23 mouse cellular contexts compared by ENCODE assay signal in the genomic region with DNA sequence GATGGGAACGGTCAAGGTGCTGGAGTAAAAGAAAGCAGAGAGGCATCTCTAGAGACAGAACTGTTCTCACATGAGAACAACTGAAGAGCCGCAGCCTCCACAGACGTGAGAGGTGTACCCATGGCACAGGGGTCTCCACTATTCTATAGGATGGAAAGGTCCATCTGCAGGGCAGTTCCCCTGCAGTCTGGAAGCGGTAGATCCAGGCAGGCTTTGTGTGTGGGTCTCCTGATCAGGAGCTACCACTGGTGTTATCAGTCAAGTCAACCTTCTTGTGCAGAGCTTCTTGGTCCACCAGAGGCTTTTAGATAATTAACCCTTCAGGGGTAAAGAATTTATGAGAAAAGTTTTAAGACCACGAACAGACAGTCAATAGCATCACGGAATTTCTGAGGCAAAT. TPM values are rescaled to one million over a fixed set of nuclear protein-coding genes. Genes with fewer than 3 reads are reported as not detected.
DNase-seq lines count a peak whose midpoint lies in the region; ATAC-seq and TF ChIP-seq lines count a peak whose summit lies in the region.
"Had no signal": no experiment of that assay in that cellular context is flagged by ENCODE, and none has a peak within 500 bp of the region (broad histone marks: within the 10 kb centered on the region; RNA-seq: fewer than 3 reads in every experiment).

No protein-coding gene starts in this region.

- peaks cover 5% of the 10 kb centered on the region for H3K4me1 ChIP-seq in liver, embryonic 11.5 days (replicated peaks; ENCODE audit: control insufficient read depth, insufficient read depth, low read length)
- no peaks in the 10 kb centered on the region for H3K4me1 ChIP-seq in liver, postnatal 0 days (ENCODE audit: insufficient read depth)
- H3K4me1 ChIP-seq in liver, embryonic 13.5 days (replicated peaks): peaks cover 20% of the 10 kb centered on the region
- H3K4me1 ChIP-seq in liver, embryonic 14.5 days (replicated peaks; ENCODE audit: control insufficient read depth in 2 of 2, insufficient read depth in 2 of 2, low read length in 1 of 2): peaks cover 0 to 14% of the 10 kb centered on the region in 2 experiments; a peak in 2 of 4 replicates
- H3K4me1 ChIP-seq in liver, embryonic 12.5 days: peaks cover 20% of the 10 kb centered on the region
- H3K4me1 ChIP-seq in MEL (ENCODE audit: control insufficient read depth in 1 of 2, insufficient read depth in 2 of 2, low read length in 2 of 2): peaks cover 0 to 6% of the 10 kb centered on the region in 2 experiments; a peak in 1 of 4 replicates

- no peak overlapping the region for H3K27ac ChIP-seq in liver, embryonic 11.5 days (ENCODE audit: low read depth, low read length)
- H3K27ac ChIP-seq in liver, postnatal 0 days (ENCODE audit: low read depth): no peak overlapping the region
- no peak overlapping the region for H3K27ac ChIP-seq in liver, embryonic 13.5 days
- no peak overlapping the region for H3K27ac ChIP-seq in liver, embryonic 14.5 days
- H3K27ac ChIP-seq in liver, embryonic 12.5 days: no peak overlapping the region
- no peak overlapping the region for H3K27ac ChIP-seq in MEL (ENCODE audit: control insufficient read depth, low read depth, low read length)

- no peak overlapping the region for H3K9ac ChIP-seq in liver, embryonic 11.5 days (ENCODE audit: low read depth, low read length)
- H3K9ac ChIP-seq in liver, postnatal 0 days (replicated peaks): no peak overlapping the region
- H3K9ac ChIP-seq in liver, embryonic 13.5 days: no peak overlapping the region
- H3K9ac ChIP-seq in liver, embryonic 14.5 days (replicated peaks): no peak overlapping the region
- no peak overlapping the region for H3K9ac ChIP-seq in liver, embryonic 12.5 days
- H3K9ac ChIP-seq in MEL (ENCODE audit: control insufficient read depth, low read depth, low read length, poor library complexity, severe bottlenecking): no peak overlapping the region

- TF ChIP-seq POLR2A in MEL (IDR thresholded peaks at IDR 0.05; ENCODE audit: control insufficient read depth in 1 of 2, insufficient read depth in 1 of 2, low read depth in 1 of 2, low read length in 2 of 2, poor library complexity in 1 of 2): no peak

- no peak for TF ChIP-seq RAD21 in MEL (IDR thresholded peaks at IDR 0.05; ENCODE audit: low read depth, low read length)

- H3K9me3 ChIP-seq in liver, embryonic 11.5 days (ENCODE audit: control insufficient read depth, low read length): no peaks in the 10 kb centered on the region
- H3K9me3 ChIP-seq in liver, postnatal 0 days (ENCODE audit: low read length): no peaks in the 10 kb centered on the region
- H3K9me3 ChIP-seq in liver, embryonic 13.5 days (replicated peaks): no peaks in the 10 kb centered on the region
- no peaks in the 10 kb centered on the region for H3K9me3 ChIP-seq in liver, embryonic 14.5 days (ENCODE audit: control insufficient read depth, low read length)
- H3K9me3 ChIP-seq in liver, embryonic 12.5 days (replicated peaks): no peaks in the 10 kb centered on the region
- no peaks in the 10 kb centered on the region for H3K9me3 ChIP-seq in MEL (replicated peaks; ENCODE audit: insufficient read depth, low read length)
- H3K9me3 ChIP-seq: G1E had no signal

- no peak overlapping the region for H3K4me3 ChIP-seq in liver, embryonic 11.5 days (ENCODE audit: low read depth, low read length)
- no peak overlapping the region for H3K4me3 ChIP-seq in liver, postnatal 0 days (ENCODE audit: low read depth, low read length)
- H3K4me3 ChIP-seq in liver, embryonic 13.5 days (replicated peaks): no peak overlapping the region
- H3K4me3 ChIP-seq in liver, embryonic 14.5 days (ENCODE audit: insufficient read depth in 1 of 2, low read depth in 2 of 2, low read length in 2 of 2): no peak overlapping the region
- H3K4me3 ChIP-seq in liver, embryonic 12.5 days: no peak overlapping the region
- H3K4me3 ChIP-seq in MEL (ENCODE audit: control insufficient read depth in 1 of 2, insufficient read depth in 1 of 2, low read depth in 2 of 2, low read length in 2 of 2): no peak overlapping the region

- TF ChIP-seq EP300 in liver, postnatal 0 days (IDR thresholded peaks at IDR 0.05; ENCODE audit: low read depth): no peak
- peak; percentile 22; the same call in 1 of the 2 replicates for TF ChIP-seq EP300 in liver, embryonic 14.5 days (IDR thresholded peaks at IDR 0.05; ENCODE audit: low read depth)
- TF ChIP-seq EP300 in MEL (IDR thresholded peaks at IDR 0.05; ENCODE audit: low read depth in 1 of 2, low read length in 2 of 2): no peak

- H3K79me2 ChIP-seq in MEL (ENCODE audit: control insufficient read depth, insufficient read depth, low read length, poor library complexity): no peaks in the 10 kb centered on the region

- H3K36me3 ChIP-seq in liver, embryonic 11.5 days (ENCODE audit: control insufficient read depth, insufficient read depth, low read length): no peaks in the 10 kb centered on the region
- H3K36me3 ChIP-seq in liver, postnatal 0 days (replicated peaks; ENCODE audit: insufficient read depth, low read length): no peaks in the 10 kb centered on the region
- H3K36me3 ChIP-seq in liver, embryonic 13.5 days: no peaks in the 10 kb centered on the region
- no peaks in the 10 kb centered on the region for H3K36me3 ChIP-seq in liver, embryonic 14.5 days (replicated peaks; ENCODE audit: control insufficient read depth, insufficient read depth, low read depth)
- H3K36me3 ChIP-seq in liver, embryonic 12.5 days: no peaks in the 10 kb centered on the region
- H3K36me3 ChIP-seq in MEL (ENCODE audit: control insufficient read depth in 1 of 2, insufficient read depth in 2 of 2, low read length in 2 of 2): no peaks in the 10 kb centered on the region
- H3K36me3 ChIP-seq: G1E had no signal

- H3K27me3 ChIP-seq in liver, embryonic 11.5 days (replicated peaks; ENCODE audit: control insufficient read depth, insufficient read depth, low read length): no peaks in the 10 kb centered on the region; the same call in 1 of the 2 replicates
- no peaks in the 10 kb centered on the region for H3K27me3 ChIP-seq in liver, postnatal 0 days (ENCODE audit: insufficient read depth, low read length)
- 0 out of 2 replicates have a peak, but pooled peaks cover 3% of the 10 kb centered on the region for H3K27me3 ChIP-seq in liver, embryonic 13.5 days
- H3K27me3 ChIP-seq in liver, embryonic 14.5 days (ENCODE audit: control insufficient read depth, insufficient read depth, low read length): no peaks in the 10 kb centered on the region
- peaks cover 7% of the 10 kb centered on the region for H3K27me3 ChIP-seq in liver, embryonic 12.5 days (replicated peaks)
- peaks cover 0 to 2% of the 10 kb centered on the region in 2 experiments; a peak in 3 of 4 replicates for H3K27me3 ChIP-seq in MEL (ENCODE audit: control insufficient read depth in 1 of 2, insufficient read depth in 2 of 2, low read length in 2 of 2)

- 53% methylated on average over 6 of the region's 6 CpGs for WGBS in liver, embryonic 11.5 days
- 60% methylated on average over 6 of the region's 6 CpGs for WGBS in liver, postnatal 0 days (ENCODE audit: insufficient replicate concordance)
- 46% methylated on average over 6 of the region's 6 CpGs for WGBS in liver, embryonic 13.5 days (ENCODE audit: insufficient replicate concordance)
- WGBS in liver, embryonic 14.5 days (ENCODE audit: insufficient replicate concordance): 39% methylated on average over 6 of the region's 6 CpGs
- 39% methylated on average over 6 of the region's 6 CpGs for WGBS in liver, embryonic 12.5 days (ENCODE audit: insufficient replicate concordance)

- no peak overlapping the region for H3K4me2 ChIP-seq in liver, embryonic 11.5 days
- no peak overlapping the region for H3K4me2 ChIP-seq in liver, postnatal 0 days (ENCODE audit: low read depth, low read length)
- H3K4me2 ChIP-seq in liver, embryonic 13.5 days: no peak overlapping the region
- no peak overlapping the region for H3K4me2 ChIP-seq in liver, embryonic 14.5 days (ENCODE audit: low read depth)
- H3K4me2 ChIP-seq in liver, embryonic 12.5 days: no peak overlapping the region

- no peak for TF ChIP-seq CTCF in liver, postnatal 0 days (IDR thresholded peaks at IDR 0.05; ENCODE audit: low read depth)
- TF ChIP-seq CTCF in liver, embryonic 14.5 days (IDR thresholded peaks at IDR 0.05; ENCODE audit: low read depth): no peak
- no peak for TF ChIP-seq CTCF in MEL (IDR thresholded peaks at IDR 0.05 in 2 of 3, conservative IDR thresholded peaks at IDR 0.05 in 1 of 3; ENCODE audit: control insufficient read depth in 1 of 3, insufficient read depth in 1 of 3, low read depth in 2 of 3, low read length in 3 of 3, poor library complexity in 1 of 3, severe bottlenecking in 1 of 3)

- no peak for DNase-seq in liver, embryonic 11.5 days (ENCODE audit: low spot score)
- no peak for DNase-seq in liver, postnatal 0 days
- no peak for DNase-seq in liver, embryonic 13.5 days
- no peak for DNase-seq in liver
- DNase-seq in liver, embryonic 14.5 days (ENCODE audit: low read depth in 3 of 3, low spot score in 3 of 3): no peak
- DNase-seq in MEL (ENCODE audit: low read depth, low spot score): no peak
- no peak for DNase-seq in adrenal gland, adult 18-20 months (ENCODE audit: low spot score in 2 of 2)
- DNase-seq: adrenal gland, adult 2 months; adrenal gland, adult 8-10 months; adrenal gland, postnatal 10 days; adrenal gland, postnatal 14 days; adrenal gland, postnatal 25 days; adrenal gland, postnatal 36 days; B cell, adult 2 months; cerebellum, adult 11 months; cerebellum, adult 11-12 months; cerebellum, adult 18-20 months; cerebellum, adult 2 months had no signal

- 0 out of 2 replicates have a peak, but pooled peaks have one; percentile 51 for ATAC-seq in liver, embryonic 11.5 days (replicated peaks; ENCODE audit: low FRiP score)
- ATAC-seq in liver, postnatal 0 days: no peak
- ATAC-seq in liver, embryonic 13.5 days (ENCODE audit: low read depth): peak; percentile 61; the same call in 1 of the 2 replicates
- no peak for ATAC-seq in liver, embryonic 14.5 days (ENCODE audit: insufficient read depth)
- ATAC-seq in liver, embryonic 12.5 days: no peak; the same call in 1 of the 2 replicates
- ATAC-seq: activated CD4-positive, CD25-positive, alpha-beta regulatory T cell, adult 4 months; CD4-positive, CD25-positive, alpha-beta regulatory T cell, adult 4 months; Patski had no signal

RNA-seq across cellular contexts. Expression of gene Pemt, which starts 10.2 kb away (rescaled TPM):
- 9.4 and 12.6 TPM in 2 replicates for polyA plus RNA-seq in liver, embryonic 11.5 days (2014; fragmentation: Nextera tagmentation; extraction: Ambion mirVana)
- polyA plus RNA-seq in liver, postnatal 0 days (2015; fragmentation: Nextera tagmentation; extraction: Ambion mirVana): 589 and 592 TPM in 2 replicates
- 7.7 and 7.9 TPM in 2 replicates for polyA plus RNA-seq in liver, embryonic 13.5 days (2015; fragmentation: Nextera tagmentation; extraction: Ambion mirVana)
- polyA plus RNA-seq in liver, embryonic 14.5 days (2012; rRNA removed): 5.2 and 6.2 TPM in 2 replicates
- 8.8 and 9.0 TPM in 2 replicates for polyA plus RNA-seq in liver, embryonic 14.5 days (2014; fragmentation: Nextera tagmentation; extraction: Ambion mirVana)
- 7.3 and 8.1 TPM in 2 replicates for polyA plus RNA-seq in liver, embryonic 12.5 days (2016; fragmentation: Nextera tagmentation; extraction: Ambion mirVana)
- 20.0 and 27.9 TPM in 2 replicates for total RNA-seq in MEL (2012; rRNA removed)
- 10 to 100 TPM in 1 of 2 experiments, not detected in 1; 26.1 TPM for polyA plus RNA-seq in MEL (2012; ENCODE audit: insufficient read depth in 1 of 2, insufficient read length in 2 of 2, low read depth in 1 of 2, low replicate concordance in 2 of 2, missing spikeins in 1 of 2)
- total RNA-seq in adrenal gland, adult 18-20 months (2021): 10 to 100 TPM in 1 of 2 experiments, 1 to 10 TPM in 1; 5.5 to 11.1 TPM

RNA-seq across cellular contexts. Expression of gene Rai1, which starts 48.3 kb away (rescaled TPM):
- 18.6 and 24.2 TPM in 2 replicates for polyA plus RNA-seq in liver, embryonic 11.5 days (2014; fragmentation: Nextera tagmentation; extraction: Ambion mirVana)
- 3.8 and 4.4 TPM in 2 replicates for polyA plus RNA-seq in liver, postnatal 0 days (2015; fragmentation: Nextera tagmentation; extraction: Ambion mirVana)
- 5.1 and 5.7 TPM in 2 replicates for polyA plus RNA-seq in liver, embryonic 13.5 days (2015; fragmentation: Nextera tagmentation; extraction: Ambion mirVana)
- polyA plus RNA-seq in liver, embryonic 14.5 days (2012; rRNA removed): 7.2 and 7.8 TPM in 2 replicates
- 4.5 and 5.3 TPM in 2 replicates for polyA plus RNA-seq in liver, embryonic 14.5 days (2014; fragmentation: Nextera tagmentation; extraction: Ambion mirVana)
- polyA plus RNA-seq in liver, embryonic 12.5 days (2016; fragmentation: Nextera tagmentation; extraction: Ambion mirVana): 11.3 and 11.6 TPM in 2 replicates
- 25.0 and 26.3 TPM in 2 replicates for total RNA-seq in MEL (2012; rRNA removed)
- polyA plus RNA-seq in MEL (2012; ENCODE audit: insufficient read depth in 1 of 2, insufficient read length in 2 of 2, low read depth in 1 of 2, low replicate concordance in 2 of 2, missing spikeins in 1 of 2): 100 to 1,000 TPM in 1 of 2 experiments, 10 to 100 TPM in 1; 56.7 to 101 TPM
- total RNA-seq in adrenal gland, adult 18-20 months (2021): 10 to 100 TPM; 35.2 to 42.3 TPM

Comparison
In these comparisons a context has a peak if more than half of its experiments do, and no peak if none do; other contexts are left out.
1. ATAC-seq: peak in liver, embryonic 11.5 days (single experiment) and liver, embryonic 13.5 days (single experiment); none in liver, postnatal 0 days (single experiment), liver, embryonic 14.5 days (single experiment) and liver, embryonic 12.5 days (single experiment).
2. RNA of gene Pemt, which starts 10.2 kb away (polyA plus RNA-seq): 589 to 592 TPM in liver, postnatal 0 days; 26.1 TPM in MEL, 9.4 to 12.6 TPM in liver, embryonic 11.5 days, 5.2 to 9.0 TPM in liver, embryonic 14.5 days, 7.7 to 7.9 TPM in liver, embryonic 13.5 days and 7.3 to 8.1 TPM in liver, embryonic 12.5 days; every median in the first group is over 10 times any median in the second.